Mouse (Mus musculus) adrenal gland, adult 10 weeks (tissue): Measurements from ENCODE around the gene Cox16. TPM values are rescaled to one million over a fixed set of nuclear protein-coding genes. Genes with fewer than 3 reads are reported as not detected.

Experiments used
- polyA plus RNA-seq: library from polyadenylated mRNA; stranded (reverse); fragments of 350-450 nt; fragmentation: Illumina TruSeq; extraction: RNeasy Lipid Tissue Mini Kit (QIAGEN cat#74804); gene quantifications from one replicate; pipeline ENCODE4 v1.2.3, GENCODE M21; 2014; ENCODE audit warnings: low read depth, low replicate concordance

The Cox16 gene
- 457 TPM for polyA plus RNA-seq

DNA sequence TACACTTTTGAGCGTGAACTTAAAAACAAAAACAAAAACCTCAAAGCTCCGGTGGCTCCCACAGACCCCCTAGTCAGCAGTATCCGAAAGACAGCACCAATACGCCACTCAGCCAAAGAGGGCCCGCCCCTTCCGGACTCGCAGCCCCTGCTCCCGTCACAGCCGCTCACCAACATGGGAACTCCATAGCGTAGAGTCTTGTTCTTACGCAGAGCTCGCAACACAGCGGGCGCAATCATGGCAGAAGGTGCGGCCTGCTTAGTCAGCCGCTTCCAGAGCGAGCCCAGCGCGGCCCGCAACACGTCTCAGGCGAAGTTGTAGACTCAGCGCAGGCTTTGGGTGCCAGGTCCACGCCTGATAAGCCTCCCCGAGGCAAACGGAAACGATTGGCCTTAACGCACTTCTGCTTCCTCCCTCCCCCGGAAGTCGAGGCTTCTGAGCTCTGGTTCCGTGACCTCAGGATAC lies at the start of gene Cox16:
TSS of gene Cox16 (minus strand) at position 401 of the 465 bp plus-strand sequence.

DNA sequence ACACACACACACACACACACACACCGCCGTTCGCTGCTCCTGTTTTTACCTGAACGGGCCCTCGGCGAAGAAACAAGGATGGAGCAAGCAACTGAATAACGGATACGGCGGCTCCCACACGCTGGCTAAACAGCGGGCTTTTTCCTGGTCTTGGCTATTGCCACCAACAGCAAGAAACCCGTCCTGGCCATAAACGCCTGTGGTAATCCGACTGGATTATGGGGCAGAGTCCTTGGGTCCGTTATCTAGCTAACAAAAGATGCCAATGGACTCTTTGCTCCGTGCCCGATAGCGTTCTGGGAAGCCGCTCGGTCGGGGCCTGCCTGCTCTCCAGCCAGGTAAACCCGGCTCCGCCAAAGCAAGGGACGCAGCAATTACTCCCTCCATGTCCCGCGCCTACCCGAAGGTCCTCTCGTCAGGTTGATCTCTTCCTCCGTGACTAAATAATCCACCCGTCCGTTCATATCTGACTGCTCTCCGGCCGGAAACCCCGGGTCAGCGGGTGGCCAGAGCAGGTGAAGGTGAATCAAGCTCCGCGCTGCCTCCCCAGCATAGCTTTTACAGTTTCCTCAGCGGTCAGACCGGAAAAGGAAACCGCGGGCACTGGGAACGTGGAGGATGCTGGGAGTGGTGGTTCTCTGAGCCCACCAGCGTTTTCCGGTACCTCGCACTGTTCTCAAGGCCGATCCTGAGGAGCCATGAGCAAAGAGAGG lies 47.5 kb upstream of the Cox16 start, which contains the start of the genes Gm20498 and Synj2bp:
TSS of gene Gm20498 (minus strand) at position 590 of the 713 bp plus-strand sequence.
TSS of gene Synj2bp (minus strand) at position 596 of the 713 bp plus-strand sequence.

DNA sequence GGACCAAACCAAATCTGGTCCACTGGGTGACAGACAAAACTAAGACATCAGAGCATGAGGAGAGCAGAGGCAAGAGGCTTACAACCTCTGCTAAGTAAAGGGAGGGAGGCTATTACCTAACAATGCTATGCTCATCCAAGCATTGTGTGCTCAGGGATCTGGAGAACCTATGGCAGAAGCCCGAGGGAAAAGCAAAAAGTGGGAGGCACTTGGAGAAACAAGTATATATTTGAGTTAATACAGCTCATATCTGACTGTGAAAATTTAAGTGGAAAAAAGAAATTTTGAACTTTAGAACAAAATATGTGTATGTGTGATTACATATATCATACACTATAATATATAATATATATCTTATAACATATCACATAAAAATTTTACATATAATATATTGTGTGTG lies 63.1 kb downstream of the Cox16 start, which contains the start of gene Adam4:
TSS of gene Adam4 (minus strand) at position 101 of the 400 bp plus-strand sequence.

DNA sequence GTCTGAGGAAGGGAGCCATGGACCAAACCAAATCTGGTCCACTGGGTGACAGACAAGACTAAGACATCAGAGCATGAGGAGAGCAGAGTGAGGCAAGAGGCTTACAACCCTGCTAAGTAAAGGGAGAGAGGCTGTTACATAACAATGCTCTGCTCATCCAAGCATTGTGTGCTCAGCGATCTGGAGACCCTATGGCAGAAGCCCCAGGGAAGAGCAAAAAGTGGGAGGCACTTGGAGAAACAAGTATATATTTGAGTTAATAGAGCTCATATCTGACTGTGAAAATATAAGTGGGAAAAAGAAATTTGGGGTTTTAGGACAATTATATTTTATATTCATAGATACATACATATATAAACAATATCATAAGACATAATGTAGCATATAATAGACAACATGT lies 105.6 kb downstream of the Cox16 start, which contains the start of gene Gm4787:
TSS of gene Gm4787 (minus strand) at position 101 of the 400 bp plus-strand sequence.

DNA sequence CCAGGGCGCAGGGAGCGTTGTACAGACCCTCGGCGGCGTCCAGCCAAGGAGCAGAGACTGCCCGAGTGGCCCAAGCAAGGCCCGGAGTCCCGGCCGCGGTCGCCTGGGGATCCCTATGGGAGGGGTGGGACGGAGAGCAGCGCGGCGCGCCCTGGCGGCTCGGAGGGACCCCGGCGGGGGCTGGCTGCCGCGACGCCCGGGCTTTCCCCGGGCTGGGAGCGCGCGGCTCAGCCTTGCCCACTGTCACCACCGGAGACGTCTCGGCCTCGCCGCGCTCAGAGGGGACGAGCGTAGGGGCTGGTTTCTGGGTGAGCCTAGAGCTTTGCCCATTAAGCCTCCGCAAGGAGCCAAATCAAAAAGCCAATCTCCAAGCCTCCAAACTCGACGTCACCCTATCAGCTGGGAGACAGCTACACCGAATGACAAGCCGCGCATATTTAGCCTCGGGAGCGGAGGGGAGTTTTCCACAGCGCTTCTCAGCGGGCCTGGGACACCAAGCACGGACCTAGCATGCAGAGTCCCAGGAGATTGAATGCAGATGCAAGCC lies 152.0 kb downstream of the Cox16 start, which contains the start of gene Slc8a3:
TSS of gene Slc8a3 (minus strand) at position 306 of the 547 bp plus-strand sequence.

Other genes starting within 250 kb of the Cox16 start
- 0.70 TPM for gene Slc8a3, start 151.9 kb downstream of the Cox16 start, polyA plus RNA-seq
- gene Gm4787, start 105.7 kb downstream of the Cox16 start, polyA plus RNA-seq, result 1.5 TPM
- gene Adam4, start 63.2 kb downstream of the Cox16 start, polyA plus RNA-seq, result 0.87 TPM
- gene Gm20498, start 47.8 kb upstream of the Cox16 start, polyA plus RNA-seq, result 23.0 TPM
- gene Synj2bp, start 47.8 kb upstream of the Cox16 start, polyA plus RNA-seq, result 173 TPM
- not detected for gene Adam21, start 83.3 kb upstream of the Cox16 start, polyA plus RNA-seq
- 65.9 TPM for gene Med6, start 109.9 kb upstream of the Cox16 start, polyA plus RNA-seq
- gene Ttc9, start 146.1 kb upstream of the Cox16 start, polyA plus RNA-seq, result 1.2 TPM